Mouse (Mus musculus) kidney, adult 8-10 months (tissue): ENCODE results near the gene Vsig8.

Experiments
- DNase-seq, 2 experiments: peaks; one replicate each; pipeline ENCODE4 v3.0.0; 2022

Vsig8 gene

GRCm38 (mm10) chr1:172555638-172556037, at the start of gene Vsig8:
Vsig8 (plus strand) TSS chr1:172555938.
- no peak for DNase-seq

GRCm38 (mm10) chr1:172507001-172507400, 48.7 kb upstream of the Vsig8 start:
- no peak for DNase-seq

GRCm38 (mm10) chr1:172507701-172508100, 48.0 kb upstream of the Vsig8 start:
- peak; percentile 44 to 49 for DNase-seq

- DNase-seq, result no peak
These were observed 47.6 kb upstream of the Vsig8 start for GRCm38 (mm10) chr1:172508172-172508571.

GRCm38 (mm10) chr1:172509235-172509634, 46.5 kb upstream of the Vsig8 start:
- DNase-seq, result no peak

GRCm38 (mm10) chr1:172509983-172510382, 45.8 kb upstream of the Vsig8 start:
- no peak for DNase-seq

- peak; percentile 61 to 71 for DNase-seq
These were observed 45.2 kb upstream of the Vsig8 start for GRCm38 (mm10) chr1:172510421-172510972.

- DNase-seq, result peak; percentile 68 to 72
These were observed 42.8 kb upstream of the Vsig8 start for GRCm38 (mm10) chr1:172512962-172513361.

- DNase-seq, result peak; percentile 44 to 51
These were observed 42.1 kb upstream of the Vsig8 start for GRCm38 (mm10) chr1:172513525-172514212.

- no peak for DNase-seq
These were observed 41.6 kb upstream of the Vsig8 start for GRCm38 (mm10) chr1:172514213-172514529.

GRCm38 (mm10) chr1:172514551-172515268, 41.0 kb upstream of the Vsig8 start:
- DNase-seq, result peak; percentile 35 to 45

GRCm38 (mm10) chr1:172515396-172515795, 40.3 kb upstream of the Vsig8 start:
- DNase-seq, result peak; percentile 44 to 63

- no peak for DNase-seq
These were observed 37.7 kb upstream of the Vsig8 start for GRCm38 (mm10) chr1:172518013-172518412.

GRCm38 (mm10) chr1:172519644-172520043, 36.1 kb upstream of the Vsig8 start:
- no peak for DNase-seq

- DNase-seq, result peak; percentile 87 to 90
These were observed 34.9 kb upstream of the Vsig8 start, which contains the start of gene Cfap45 for GRCm38 (mm10) chr1:172520576-172521440. Cfap45 (plus strand) TSS chr1:172520801.

GRCm38 (mm10) chr1:172522524-172522923, 33.2 kb upstream of the Vsig8 start:
- DNase-seq, result no peak

- no peak for DNase-seq
These were observed 32.0 kb upstream of the Vsig8 start for GRCm38 (mm10) chr1:172523699-172524101.

GRCm38 (mm10) chr1:172525027-172525764, 30.5 kb upstream of the Vsig8 start:
- DNase-seq, result peak; percentile 43 to 57

- DNase-seq, result no peak
These were observed 29.8 kb upstream of the Vsig8 start for GRCm38 (mm10) chr1:172525971-172526370.

GRCm38 (mm10) chr1:172526380-172527081, 29.2 kb upstream of the Vsig8 start:
- DNase-seq, result peak in 1 of 2 experiments; percentile 41

GRCm38 (mm10) chr1:172527431-172527830, 28.3 kb upstream of the Vsig8 start:
- DNase-seq, result no peak

- DNase-seq, result peak; percentile 87 to 95
These were observed 27.0 kb upstream of the Vsig8 start for GRCm38 (mm10) chr1:172528701-172529100.
